Comparison of ENCODE assay signal across 13 mouse cellular contexts in genomic region chr14:103471074-103471778, GRCm38 (mm10). TPM values are rescaled to one million over a fixed set of nuclear protein-coding genes. Genes with fewer than 3 reads are reported as not detected.
DNase-seq lines count a peak whose midpoint lies in the region; ATAC-seq and TF ChIP-seq lines count a peak whose summit lies in the region.
"Had no signal": no experiment of that assay in that cellular context is flagged by ENCODE, and none has a peak within 500 bp of the region (broad histone marks: within the 10 kb centered on the region; RNA-seq: fewer than 3 reads in every experiment).

No protein-coding gene starts in this region.

- H3K4me1 ChIP-seq in kidney, embryonic 15.5 days, result 0 out of 2 replicates have a peak, but pooled peaks cover 5% of the 10 kb centered on the region
- peaks cover 2% of the 10 kb centered on the region; the same call in 1 of the 2 replicates for H3K4me1 ChIP-seq in testis, adult 2 months (ENCODE audit: control insufficient read depth, insufficient read depth, low read length)
- H3K4me1 ChIP-seq in stomach, postnatal 0 days (replicated peaks; ENCODE audit: control insufficient read depth, insufficient read depth), result no peaks in the 10 kb centered on the region

- H3K4me3 ChIP-seq in kidney, embryonic 15.5 days (replicated peaks), result no peak overlapping the region
- H3K4me3 ChIP-seq in testis, adult 2 months (ENCODE audit: control insufficient read depth, low read depth, low read length), result no peak overlapping the region
- no peak overlapping the region for H3K4me3 ChIP-seq in stomach, postnatal 0 days (ENCODE audit: low read depth, low read length)

- H3K36me3 ChIP-seq in kidney, embryonic 15.5 days, result no peaks in the 10 kb centered on the region
- no peaks in the 10 kb centered on the region for H3K36me3 ChIP-seq in testis, adult 2 months (ENCODE audit: control insufficient read depth, insufficient read depth, low read length)
- H3K36me3 ChIP-seq in stomach, postnatal 0 days (ENCODE audit: control insufficient read depth, insufficient read depth, low read length), result no peaks in the 10 kb centered on the region

- H3K27ac ChIP-seq in kidney, embryonic 15.5 days, result no peak overlapping the region
- H3K27ac ChIP-seq in testis, adult 2 months (ENCODE audit: control insufficient read depth, insufficient read depth, low read depth, low read length), result peak overlapping the region; percentile 1; the same call in 1 of the 2 replicates
- H3K27ac ChIP-seq in stomach, postnatal 0 days (replicated peaks), result no peak overlapping the region

- peak; percentile 10 for ATAC-seq in frontal cortex, adult (ENCODE audit: low TSS enrichment)
- peak; percentile 46; the same call in 1 of the 2 replicates for ATAC-seq in kidney, embryonic 15.5 days (replicated peaks; ENCODE audit: low FRiP score)
- no peak for ATAC-seq in stomach, postnatal 0 days (ENCODE audit: low FRiP score, low TSS enrichment)

- 47% methylated on average over 3 of the region's 3 CpGs for WGBS in kidney, embryonic 15.5 days
- WGBS in stomach, postnatal 0 days, result 39% methylated on average over 3 of the region's 3 CpGs

- TF ChIP-seq POLR2A in testis, adult 2 months (IDR thresholded peaks at IDR 0.05; ENCODE audit: control insufficient read depth, low read depth, low read length), result no peak

- TF ChIP-seq EP300 in stomach, postnatal 0 days (optimal IDR thresholded peaks at IDR 0.05), result no peak

- no peak for DNase-seq in frontal cortex, postnatal 25 days (ENCODE audit: low spot score in 2 of 2)
- no peak for DNase-seq in kidney, postnatal 25 days
- DNase-seq in testis, postnatal 10 days (ENCODE audit: low spot score), result no peak
- no peak for DNase-seq in stomach, postnatal 0 days (ENCODE audit: low spot score)
- no peak for DNase-seq in urinary bladder, adult 18-20 months (ENCODE audit: low spot score in 2 of 2)
- DNase-seq: adrenal gland, postnatal 10 days; kidney, postnatal 14 days; lung, adult 2 months; midbrain, embryonic 14.5 days had no signal

- no peak for TF ChIP-seq CTCF in testis, adult 2 months (IDR thresholded peaks at IDR 0.05; ENCODE audit: control insufficient read depth, insufficient read depth, insufficient replicate concordance, low read depth, low read length)
- no peak for TF ChIP-seq CTCF in stomach, postnatal 0 days (IDR thresholded peaks at IDR 0.05; ENCODE audit: low read depth)

- H3K27me3 ChIP-seq in kidney, embryonic 15.5 days, result no peaks in the 10 kb centered on the region
- no peaks in the 10 kb centered on the region for H3K27me3 ChIP-seq in testis, adult 2 months (ENCODE audit: control insufficient read depth, insufficient read depth, low read length)
- H3K27me3 ChIP-seq in stomach, postnatal 0 days (ENCODE audit: control insufficient read depth, insufficient read depth, low read length), result no peaks in the 10 kb centered on the region

- no peak overlapping the region for H3K9ac ChIP-seq in kidney, embryonic 15.5 days
- no peak overlapping the region for H3K9ac ChIP-seq in stomach, postnatal 0 days (ENCODE audit: low read length)

- no peaks in the 10 kb centered on the region for H3K9me3 ChIP-seq in kidney, embryonic 15.5 days (replicated peaks)
- no peaks in the 10 kb centered on the region for H3K9me3 ChIP-seq in stomach, postnatal 0 days (ENCODE audit: control insufficient read depth, low read length)

- no peak overlapping the region for H3K4me2 ChIP-seq in kidney, embryonic 15.5 days
- no peak overlapping the region for H3K4me2 ChIP-seq in stomach, postnatal 0 days (replicated peaks; ENCODE audit: low read depth)

RNA-seq across cellular contexts. Expression of gene Scel, which starts 41.9 kb away (rescaled TPM):
- 2.7 and 2.8 TPM in 2 replicates for polyA plus RNA-seq in kidney, embryonic 15.5 days (2015; fragmentation: Nextera tagmentation; extraction: Ambion mirVana)
- polyA plus RNA-seq in testis, adult 2 months (2012; rRNA removed), result 0.20 TPM in 1 of 2 replicates, not detected in the other
- polyA plus RNA-seq in stomach, postnatal 0 days (2015; fragmentation: Nextera tagmentation; extraction: Ambion mirVana), result 43.0 and 50.7 TPM in 2 replicates
- polyA plus RNA-seq: C2C12 had no signal

Comparison
In these comparisons a context has a peak if more than half of its experiments do, and no peak if none do; other contexts are left out.
1. RNA of gene Scel, which starts 41.9 kb away (polyA plus RNA-seq): 43.0 to 50.7 TPM in stomach, postnatal 0 days; 2.7 to 2.8 TPM in kidney, embryonic 15.5 days and 0.20 TPM in testis, adult 2 months; every median in the first group is over 10 times any median in the second.